Mouse (Mus musculus): ENCODE results near the gene Yaf2. TPM values are rescaled to one million over a fixed set of nuclear protein-coding genes. Genes with fewer than 3 reads are reported as not detected.

The Yaf2 gene
- polyA plus RNA-seq, 1 experiment: 36.4 TPM

GRCm38 (mm10) chr15:93294483-93294882 lies 42.3 kb downstream of the Yaf2 start:
- Histone ChIP-seq H3K4me1 (ENCODE audit: control insufficient read depth, insufficient read depth, low read length) (no peaks in the 10 kb centered on the region), H3K4me3 (ENCODE audit: insufficient read depth, low read length) (no peak overlapping the region), H3K27ac (ENCODE audit: insufficient read depth, low read length) (no peak overlapping the region)
- no peak for TF ChIP-seq POLR2A (IDR thresholded peaks at IDR 0.05; ENCODE audit: low read depth, low read length)
- no peak for TF ChIP-seq CTCF (IDR thresholded peaks at IDR 0.05; ENCODE audit: borderline replicate concordance, insufficient read depth, low read length)

- no peak overlapping the region for H3K4me3 ChIP-seq (ENCODE audit: insufficient read depth, low read length)
- TF ChIP-seq CTCF (IDR thresholded peaks at IDR 0.05; ENCODE audit: borderline replicate concordance, insufficient read depth, low read length) (no peak), POLR2A (IDR thresholded peaks at IDR 0.05; ENCODE audit: low read depth, low read length) (no peak)
- H3K27ac ChIP-seq (ENCODE audit: insufficient read depth, low read length): no peak overlapping the region
- no peaks in the 10 kb centered on the region for H3K4me1 ChIP-seq (ENCODE audit: control insufficient read depth, insufficient read depth, low read length)
These were observed 48.4 kb downstream of the Yaf2 start for GRCm38 (mm10) chr15:93288321-93288720.

GRCm38 (mm10) chr15:93287628-93288027 lies 49.1 kb downstream of the Yaf2 start:
- Histone ChIP-seq H3K4me1 (ENCODE audit: control insufficient read depth, insufficient read depth, low read length) (no peaks in the 10 kb centered on the region), H3K27ac (ENCODE audit: insufficient read depth, low read length) (no peak overlapping the region), H3K4me3 (ENCODE audit: insufficient read depth, low read length) (no peak overlapping the region)
- no peak for TF ChIP-seq POLR2A (IDR thresholded peaks at IDR 0.05; ENCODE audit: low read depth, low read length)
- TF ChIP-seq CTCF (IDR thresholded peaks at IDR 0.05; ENCODE audit: borderline replicate concordance, insufficient read depth, low read length): no peak

DNA sequence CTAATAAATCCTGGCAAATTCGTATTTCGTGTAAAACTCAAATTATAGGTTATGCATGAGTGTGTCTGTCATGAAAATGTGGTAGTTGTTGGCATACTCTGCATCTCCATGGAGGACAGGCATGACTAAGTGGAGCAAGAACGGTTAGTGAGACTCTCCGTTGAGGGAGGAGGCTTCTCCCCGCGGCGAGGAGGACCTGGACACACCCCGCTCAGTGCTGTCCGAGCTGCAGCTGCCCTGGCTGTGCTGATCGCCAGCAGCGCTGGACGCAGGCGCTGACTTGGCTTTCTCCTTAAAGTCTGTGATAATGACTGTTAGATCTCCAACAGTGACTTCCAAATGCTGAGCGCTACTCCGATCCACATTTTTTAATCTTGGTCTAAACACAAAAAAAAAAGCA lies 51.5 kb downstream of the Yaf2 start:
- Histone ChIP-seq H3K27ac (ENCODE audit: insufficient read depth, low read length) (no peak overlapping the region), H3K4me3 (ENCODE audit: insufficient read depth, low read length) (no peak overlapping the region)

GRCm38 (mm10) chr15:93284326-93284725 lies 52.4 kb downstream of the Yaf2 start:
- no peak overlapping the region for H3K4me3 ChIP-seq (ENCODE audit: insufficient read depth, low read length)
- no peak for TF ChIP-seq CTCF (IDR thresholded peaks at IDR 0.05; ENCODE audit: borderline replicate concordance, insufficient read depth, low read length)
- no peak for TF ChIP-seq POLR2A (IDR thresholded peaks at IDR 0.05; ENCODE audit: low read depth, low read length)
- H3K27ac ChIP-seq (ENCODE audit: insufficient read depth, low read length): no peak overlapping the region
- H3K4me1 ChIP-seq (ENCODE audit: control insufficient read depth, insufficient read depth, low read length): no peaks in the 10 kb centered on the region

More for the DNA sequence above, 51.5 kb downstream of the Yaf2 start:
- no peak for TF ChIP-seq CTCF (IDR thresholded peaks at IDR 0.05; ENCODE audit: borderline replicate concordance, insufficient read depth, low read length)
- no peak for TF ChIP-seq POLR2A (IDR thresholded peaks at IDR 0.05; ENCODE audit: low read depth, low read length)
- H3K4me1 ChIP-seq (ENCODE audit: control insufficient read depth, insufficient read depth, low read length): no peaks in the 10 kb centered on the region

- Histone ChIP-seq H3K4me1 (ENCODE audit: control insufficient read depth, insufficient read depth, low read length) (no peaks in the 10 kb centered on the region), H3K27ac (ENCODE audit: insufficient read depth, low read length) (no peak overlapping the region), H3K4me3 (ENCODE audit: insufficient read depth, low read length) (no peak overlapping the region)
- TF ChIP-seq CTCF (IDR thresholded peaks at IDR 0.05; ENCODE audit: borderline replicate concordance, insufficient read depth, low read length) (0 out of 2 replicates have a peak, but pooled peaks have one; percentile 15), POLR2A (IDR thresholded peaks at IDR 0.05; ENCODE audit: low read depth, low read length) (no peak)
These were observed 53.4 kb downstream of the Yaf2 start for GRCm38 (mm10) chr15:93283349-93283748.

DNA sequence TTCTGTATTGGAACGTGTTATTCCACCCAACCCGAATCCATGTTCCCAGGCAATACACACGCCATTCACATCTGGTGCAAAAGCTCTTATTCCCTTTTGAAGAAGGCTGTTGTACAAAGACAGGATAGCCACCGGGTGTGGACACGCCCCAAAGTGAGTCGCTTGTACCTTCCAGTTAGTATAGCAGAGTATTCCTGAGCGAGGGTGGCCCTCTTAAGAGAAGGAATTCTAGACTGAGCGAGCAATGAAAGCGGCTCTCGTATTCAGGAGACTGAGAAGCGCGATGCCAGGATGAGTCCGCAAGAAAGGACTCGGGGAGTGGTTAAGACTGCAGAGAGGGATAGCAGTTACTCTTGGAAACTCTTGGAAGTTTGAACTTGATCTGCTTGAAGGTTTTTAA lies 60.5 kb downstream of the Yaf2 start:
- peak overlapping the region; percentile 71; the same call in 1 of the 2 replicates for H3K27ac ChIP-seq (ENCODE audit: insufficient read depth, low read length)
- no peak for TF ChIP-seq POLR2A (IDR thresholded peaks at IDR 0.05; ENCODE audit: low read depth, low read length)
- H3K4me1 ChIP-seq (ENCODE audit: control insufficient read depth, insufficient read depth, low read length): peaks cover 8% of the 10 kb centered on the region
- H3K4me3 ChIP-seq (ENCODE audit: insufficient read depth, low read length): peak overlapping the region; percentile 19; the same call in 1 of the 2 replicates

GRCm38 (mm10) chr15:93275623-93276022 lies 61.1 kb downstream of the Yaf2 start:
- H3K4me3 ChIP-seq (ENCODE audit: insufficient read depth, low read length): peak overlapping the region; percentile 69
- peak overlapping the region; percentile 71 for H3K27ac ChIP-seq (ENCODE audit: insufficient read depth, low read length)
- TF ChIP-seq CTCF (IDR thresholded peaks at IDR 0.05; ENCODE audit: borderline replicate concordance, insufficient read depth, low read length) (peak; percentile 8; the same call in 1 of the 2 replicates), POLR2A (IDR thresholded peaks at IDR 0.05; ENCODE audit: low read depth, low read length) (no peak)
- peaks cover 8% of the 10 kb centered on the region for H3K4me1 ChIP-seq (ENCODE audit: control insufficient read depth, insufficient read depth, low read length)

DNA sequence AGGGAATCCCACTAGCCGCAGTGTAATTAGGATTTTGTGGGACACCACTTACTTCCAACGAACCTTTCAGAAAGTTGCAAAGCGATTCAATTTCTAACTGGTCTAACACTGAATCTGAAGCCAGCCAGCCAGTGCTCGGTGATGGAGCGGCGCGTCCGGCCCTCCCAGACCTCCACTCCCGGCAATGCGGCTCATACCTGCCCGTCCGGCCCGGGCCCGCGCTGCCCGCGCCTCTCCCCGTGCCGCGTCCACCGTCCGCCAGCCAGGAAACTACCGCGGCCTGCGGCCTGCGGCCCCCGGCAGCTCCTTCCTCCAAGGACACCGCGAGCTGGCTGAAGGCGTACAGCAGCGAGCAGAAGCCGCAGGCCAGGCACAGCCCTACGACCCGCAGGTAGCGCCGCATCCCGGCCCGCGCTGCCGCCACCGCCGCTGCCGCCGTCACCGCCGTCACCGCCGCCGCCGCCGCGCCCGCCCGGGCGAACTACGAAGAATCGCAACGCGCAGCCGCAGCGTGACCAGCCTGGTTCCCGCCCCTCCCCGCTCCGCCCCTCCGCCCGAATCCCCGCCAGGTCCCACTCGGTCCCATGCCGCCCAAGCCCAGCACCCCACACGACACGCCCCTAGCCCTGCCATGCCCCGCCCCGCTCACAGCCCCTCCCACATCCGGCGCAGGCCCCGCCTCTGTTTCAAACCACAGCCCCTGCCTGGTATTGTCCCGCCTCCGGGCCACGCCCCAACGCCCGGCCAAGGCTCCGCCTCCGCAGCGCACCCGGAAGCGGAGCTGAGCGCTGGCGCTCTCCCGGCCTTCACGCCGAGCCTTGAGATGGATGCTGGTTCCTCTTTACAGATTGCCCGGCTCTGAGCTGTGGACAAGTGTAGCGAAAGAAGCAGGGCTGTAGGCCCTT lies 61.8 kb downstream of the Yaf2 start, which contains the start of gene Gxylt1:
TSS of gene Gxylt1 (minus strand) at position 501 of the 905 bp plus-strand sequence.
- peak within 1 kb of the TSS; percentile 71 for H3K27ac ChIP-seq (ENCODE audit: insufficient read depth, low read length)
- H3K4me1 ChIP-seq (ENCODE audit: control insufficient read depth, insufficient read depth, low read length): peaks cover 8% of the 10 kb centered on the region
- H3K4me3 ChIP-seq (ENCODE audit: insufficient read depth, low read length): peak within 1 kb of the TSS; percentile 97
- peak; percentile 89 for TF ChIP-seq POLR2A (IDR thresholded peaks at IDR 0.05; ENCODE audit: low read depth, low read length)
- no peak for TF ChIP-seq CTCF (IDR thresholded peaks at IDR 0.05; ENCODE audit: borderline replicate concordance, insufficient read depth, low read length)

All from embryonic fibroblast, embryonic 13.5 days (primary cell).